Mouse (Mus musculus) urinary bladder, adult 18-20 months (tissue): ENCODE measurements around the gene Tapbp.
"Not testable (repeated sequence)": the region's sequence is repeated elsewhere in the genome, so short reads cannot be mapped to it uniquely, and the experiment has no call there.

ENCODE experiments used
- DNase-seq, 2 experiments: peaks; one replicate each; pipeline ENCODE4 v3.0.0; 2022; ENCODE audit warnings: low spot score in 2 of 2, mixed read lengths in 2 of 2

Tapbp gene

GRCm38 (mm10) chr17:33903911-33904651 is 11.6 kb upstream of the Tapbp start:
- not testable (repeated sequence) for DNase-seq

DNA sequence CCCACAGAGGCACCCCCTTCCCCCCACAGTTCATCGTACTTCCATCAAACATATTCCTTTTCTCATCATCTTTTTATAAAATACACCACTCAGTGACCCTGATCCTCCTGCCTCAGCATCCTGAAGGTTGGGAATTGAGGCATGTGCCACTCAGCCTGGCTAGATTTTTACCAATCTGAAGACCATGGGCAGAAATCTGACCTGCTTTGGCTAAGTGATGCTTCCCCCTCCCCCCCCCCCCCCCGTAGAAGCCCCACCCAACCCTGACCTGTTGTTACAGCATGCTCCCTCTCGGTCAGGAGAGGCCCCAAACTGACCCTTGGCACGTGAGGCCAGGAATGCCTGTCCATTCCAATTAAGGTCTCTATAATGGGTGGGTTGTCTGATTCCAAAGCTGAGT is 10.9 kb upstream of the Tapbp start, which contains the start of gene Platr17:
Gene Platr17 (plus strand): TSS at position 301 of the 400 bp plus-strand sequence.
- not testable (repeated sequence) for DNase-seq

- DNase-seq = peak in 1 of 2 experiments; percentile 59
Measured at GRCm38 (mm10) chr17:33908331-33909076, 7.2 kb upstream of the Tapbp start.

DNA sequence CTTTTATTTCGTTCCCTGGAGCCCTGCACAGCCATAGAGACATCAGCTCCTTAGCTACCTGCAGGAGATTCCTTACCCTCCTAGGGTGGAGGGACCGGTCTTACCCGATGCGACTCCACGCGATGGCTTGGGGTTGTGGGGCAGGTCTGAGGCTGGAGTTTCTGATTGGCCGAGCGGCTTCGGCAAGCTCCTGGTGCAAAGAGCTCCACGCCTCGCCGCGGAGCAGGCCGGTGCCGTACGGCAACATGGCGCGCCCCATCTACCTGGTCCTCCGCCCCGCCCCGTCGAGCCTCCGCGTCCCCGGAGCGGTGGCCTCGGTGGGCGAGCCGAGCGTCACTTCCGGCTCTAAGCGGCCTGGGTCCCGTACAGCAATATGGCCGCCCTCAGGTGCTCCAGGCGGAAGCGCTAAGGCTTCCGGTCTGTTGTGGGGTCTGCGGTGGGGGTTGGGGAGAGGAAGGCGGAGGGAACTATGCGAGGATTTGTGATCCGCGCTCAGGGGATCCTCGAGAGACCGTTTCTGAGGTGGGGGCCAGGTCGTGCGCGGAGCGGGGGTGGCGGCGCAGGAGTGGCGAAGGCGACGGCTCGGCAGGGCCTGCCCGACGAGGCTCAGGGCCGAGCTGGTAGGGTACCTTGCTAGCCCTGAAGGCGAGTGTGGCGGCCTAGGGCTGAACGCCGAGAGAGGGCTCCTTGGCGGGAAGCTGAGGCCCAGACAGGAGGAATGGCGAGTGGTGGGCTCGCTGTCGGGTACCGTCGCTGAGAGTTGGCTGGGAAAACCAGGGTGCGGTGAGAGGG is 6.4 kb upstream of the Tapbp start, which contains the start of gene Daxx:
Gene Daxx (plus strand): TSS at position 338 of the 792 bp plus-strand sequence.
- DNase-seq = peak; percentile 98 to 99

DNA sequence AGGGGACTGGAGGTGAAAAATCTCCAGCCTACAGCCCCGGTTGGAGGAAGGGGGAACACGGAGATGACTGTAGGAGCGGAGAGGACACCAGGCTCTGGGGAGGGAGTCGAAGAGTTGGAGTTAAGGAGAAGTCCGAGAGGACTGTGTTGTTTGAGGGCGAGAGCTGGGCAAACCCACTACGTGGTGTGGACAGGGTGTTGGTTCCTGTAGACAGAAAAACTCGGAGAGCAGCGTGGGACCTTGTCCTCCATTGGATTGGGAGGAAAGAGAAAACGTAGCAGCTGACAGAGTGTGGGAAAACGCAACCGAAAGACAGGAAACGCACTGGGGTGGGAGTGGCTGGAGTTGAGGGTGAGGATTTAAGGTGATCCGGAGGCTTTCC is 5.8 kb upstream of the Tapbp start:
- peak in 1 of 2 experiments; percentile 63 for DNase-seq

DNA sequence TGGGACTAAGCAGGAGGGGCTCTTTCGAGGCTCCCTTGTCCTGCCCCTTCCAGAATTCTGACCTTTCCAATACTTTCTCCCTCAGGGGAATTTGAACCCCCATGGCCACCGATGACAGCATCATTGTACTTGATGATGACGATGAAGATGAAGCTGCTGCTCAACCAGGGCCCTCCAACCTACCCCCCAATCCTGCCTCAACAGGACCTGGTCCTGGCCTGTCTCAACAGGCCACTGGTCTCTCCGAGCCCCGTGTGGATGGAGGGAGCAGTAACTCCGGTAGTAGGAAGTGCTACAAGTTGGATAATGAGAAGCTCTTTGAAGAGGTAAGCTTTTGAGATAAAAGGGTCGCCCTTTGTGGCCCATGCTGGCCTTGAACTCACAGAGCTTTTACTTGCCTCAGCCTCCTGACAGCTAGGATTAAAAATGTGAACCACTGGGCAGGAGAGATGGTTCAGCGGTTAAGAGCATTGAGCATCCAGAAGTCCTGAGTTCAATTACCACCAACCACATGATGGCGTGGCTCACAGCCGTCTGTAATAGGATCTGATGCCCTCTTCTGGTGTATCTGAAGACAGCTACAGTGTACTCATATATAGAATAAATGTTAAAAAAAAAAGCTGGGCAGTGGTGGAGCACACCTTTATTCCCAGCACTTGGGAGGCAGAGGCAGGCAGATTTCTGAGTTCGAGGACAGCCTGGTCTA is 5.2 kb upstream of the Tapbp start:
- no peak for DNase-seq

DNA sequence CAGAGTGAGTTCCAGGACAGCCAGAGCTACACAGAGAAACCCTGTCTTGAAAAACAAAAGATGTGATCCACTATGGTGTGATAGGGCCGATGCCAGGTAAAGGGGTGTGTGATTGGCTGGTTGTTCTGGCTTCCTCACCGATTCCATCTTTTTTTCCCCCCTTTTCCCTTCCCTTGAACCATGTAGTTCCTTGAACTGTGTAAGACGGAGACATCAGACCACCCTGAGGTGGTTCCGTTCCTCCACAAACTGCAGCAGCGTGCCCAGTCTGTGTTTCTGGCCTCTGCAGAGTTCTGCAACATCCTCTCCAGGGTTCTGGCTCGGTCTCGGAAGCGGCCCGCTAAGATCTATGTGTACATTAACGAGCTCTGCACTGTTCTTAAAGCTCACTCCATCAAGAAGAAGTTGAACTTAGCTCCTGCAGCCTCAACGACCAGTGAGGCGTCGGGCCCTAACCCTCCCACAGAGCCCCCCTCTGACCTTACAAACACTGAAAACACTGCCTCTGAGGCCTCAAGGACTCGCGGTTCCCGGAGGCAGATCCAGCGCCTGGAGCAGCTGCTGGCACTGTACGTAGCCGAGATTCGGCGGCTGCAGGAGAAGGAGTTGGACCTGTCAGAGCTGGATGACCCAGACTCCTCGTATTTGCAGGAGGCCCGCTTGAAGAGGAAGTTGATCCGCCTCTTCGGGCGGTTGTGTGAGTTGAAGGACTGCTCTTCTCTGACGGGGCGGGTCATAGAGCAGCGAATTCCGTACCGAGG is 4.5 kb upstream of the Tapbp start:
- no peak for DNase-seq

GRCm38 (mm10) chr17:33911813-33912414 is 3.8 kb upstream of the Tapbp start:
- no peak for DNase-seq

- DNase-seq = no peak
Measured at GRCm38 (mm10) chr17:33913264-33913663, 2.4 kb upstream of the Tapbp start.

- no peak for DNase-seq
Measured at GRCm38 (mm10) chr17:33913905-33914304, 1.8 kb upstream of the Tapbp start.

DNA sequence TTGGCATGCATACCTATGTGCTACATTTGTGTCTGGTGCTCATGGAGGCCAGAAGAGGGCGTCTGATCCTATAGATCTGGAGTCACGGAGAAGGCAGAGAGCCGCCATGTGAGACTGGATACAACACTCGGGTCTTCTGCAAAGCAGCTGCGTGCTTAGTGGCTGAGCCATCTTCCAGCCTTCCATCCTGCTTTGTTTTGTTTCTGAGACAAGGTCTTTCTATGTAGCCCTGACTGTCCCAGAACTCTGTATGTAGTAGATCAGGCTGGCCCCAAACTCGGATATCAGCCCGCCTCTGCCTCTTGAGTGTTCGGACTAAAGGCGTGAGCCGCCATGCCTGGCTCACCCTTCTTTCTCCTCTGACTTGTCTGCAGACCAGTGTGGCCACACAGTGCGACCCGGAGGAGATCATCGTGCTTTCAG is 719 bp upstream of the Tapbp start:
- DNase-seq = no peak

- no peak for DNase-seq
Measured at GRCm38 (mm10) chr17:33916294-33916693, 595 bp downstream of the Tapbp start.

DNA sequence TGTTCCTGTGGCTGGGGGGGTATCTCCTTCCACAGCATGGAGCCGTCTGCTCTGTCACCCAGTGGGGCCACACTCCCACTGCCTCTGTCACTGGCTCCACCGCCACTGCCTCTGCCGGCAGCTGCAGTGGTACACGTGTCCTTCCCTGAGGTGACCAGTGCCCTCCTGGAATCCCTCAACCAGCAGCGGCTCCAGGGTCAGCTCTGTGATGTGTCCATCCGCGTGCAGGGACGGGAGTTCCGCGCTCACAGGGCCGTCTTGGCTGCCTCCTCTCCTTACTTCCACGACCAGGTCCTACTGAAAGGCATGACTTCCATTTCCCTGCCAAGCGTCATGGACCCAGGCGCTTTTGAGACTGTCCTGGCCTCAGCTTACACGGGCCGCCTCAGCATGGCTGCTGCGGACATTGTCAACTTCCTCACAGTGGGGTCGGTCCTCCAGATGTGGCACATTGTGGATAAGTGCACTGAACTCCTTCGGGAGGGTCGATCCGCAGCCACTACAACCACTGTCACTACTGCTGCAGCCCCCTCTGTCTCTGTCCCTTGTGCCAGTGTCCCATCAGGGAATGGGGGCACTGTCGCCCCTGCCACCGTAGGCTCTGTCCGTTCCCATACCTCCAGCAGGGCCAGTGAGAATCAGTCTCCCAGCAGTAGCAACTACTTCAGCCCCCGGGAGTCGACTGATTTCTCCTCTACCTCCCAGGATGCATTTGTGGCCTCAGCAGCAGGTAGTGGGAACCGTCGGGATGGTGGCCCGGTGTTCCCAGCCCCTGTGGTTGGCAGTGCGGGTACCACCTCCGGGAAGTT is 1.4 kb downstream of the Tapbp start:
- no peak for DNase-seq

DNA sequence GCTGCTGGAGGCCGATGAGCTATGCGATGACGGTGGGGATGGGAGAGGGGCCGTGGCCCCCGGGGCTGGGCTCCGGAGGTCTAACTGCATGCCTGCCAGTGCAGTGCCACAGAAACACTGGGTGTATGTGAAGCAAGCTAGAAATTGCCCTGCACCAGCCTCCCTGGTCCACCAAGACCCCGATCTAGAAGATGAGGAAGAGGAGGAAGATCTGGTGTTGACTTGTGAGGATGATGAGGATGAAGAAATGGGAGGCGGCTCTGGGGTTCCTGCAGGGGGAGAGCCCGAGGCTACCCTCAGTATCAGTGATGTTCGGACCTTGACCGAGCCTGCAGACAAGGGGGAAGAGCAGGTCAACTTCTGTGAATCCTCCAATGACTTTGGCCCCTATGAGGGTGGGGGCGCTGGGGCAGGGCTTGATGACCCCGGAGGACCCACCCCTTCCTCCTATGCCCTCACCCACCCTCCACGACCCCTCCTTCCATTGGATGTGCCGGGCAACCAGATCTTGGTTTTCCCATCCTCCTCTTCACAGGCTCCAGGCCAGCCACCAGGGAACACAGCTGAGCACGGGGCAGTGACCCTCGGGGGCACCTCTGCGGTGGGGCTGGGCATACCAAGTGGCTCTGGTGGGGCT is 2.1 kb downstream of the Tapbp start:
- no peak for DNase-seq

- DNase-seq = peak in 1 of 2 experiments; percentile 45
Measured at GRCm38 (mm10) chr17:33918293-33919203, 2.8 kb downstream of the Tapbp start.

- DNase-seq = peak; percentile 78 to 86
Measured at GRCm38 (mm10) chr17:33919351-33920281, 3.9 kb downstream of the Tapbp start.
